Mouse (Mus musculus) erythroblast, embryonic 14.5 days (primary cell): ENCODE results near the gene Cyp3a13. TPM values are rescaled to one million over a fixed set of nuclear protein-coding genes. Genes with fewer than 3 reads are reported as not detected.

Source experiments
- H3K27me3 ChIP-seq: 2 replicates; pipeline ENCODE4 v1.6.1; 2012; ENCODE audit warnings: inconsistent platforms; ENCODE audit not compliant: control insufficient read depth
- H3K36me3 ChIP-seq: 2 replicates; pipeline ENCODE4 v1.6.1; 2012; ENCODE audit warnings: mild to moderate bottlenecking, inconsistent platforms; ENCODE audit not compliant: control insufficient read depth
- H3K4me1 ChIP-seq: 2 replicates; pipeline ENCODE4 v1.6.1; 2012; ENCODE audit warnings: inconsistent platforms; ENCODE audit not compliant: control insufficient read depth
- H3K4me3 ChIP-seq: replicated peaks from 2 replicates; pipeline ENCODE3; 2012; ENCODE audit warnings: moderate library complexity, mild to moderate bottlenecking, inconsistent platforms
- H3K9me3 ChIP-seq: 2 replicates; pipeline ENCODE4 v1.6.1; 2012; ENCODE audit warnings: low read length, inconsistent platforms, mixed read lengths; ENCODE audit not compliant: control insufficient read depth
- GATA1 ChIP-seq: IDR thresholded peaks from 2 replicates; pipeline ENCODE4 v1.6.1; 2012; ENCODE audit warnings: low read length, inconsistent platforms, mixed read lengths
- TAL1 ChIP-seq: IDR thresholded peaks from 3 replicates; pipeline ENCODE4 v1.6.1; 2012; ENCODE audit warnings: low read length, inconsistent platforms, mixed read lengths
- polyA plus RNA-seq: library from polyadenylated mRNA; stranded (reverse); fragments of >175 nt; gene quantifications from 2 replicates; pipeline ENCODE4 v1.2.3, GENCODE M21; 2012

Gene Cyp3a13
- polyA plus RNA-seq, 1 experiment, result not detected

DNA sequence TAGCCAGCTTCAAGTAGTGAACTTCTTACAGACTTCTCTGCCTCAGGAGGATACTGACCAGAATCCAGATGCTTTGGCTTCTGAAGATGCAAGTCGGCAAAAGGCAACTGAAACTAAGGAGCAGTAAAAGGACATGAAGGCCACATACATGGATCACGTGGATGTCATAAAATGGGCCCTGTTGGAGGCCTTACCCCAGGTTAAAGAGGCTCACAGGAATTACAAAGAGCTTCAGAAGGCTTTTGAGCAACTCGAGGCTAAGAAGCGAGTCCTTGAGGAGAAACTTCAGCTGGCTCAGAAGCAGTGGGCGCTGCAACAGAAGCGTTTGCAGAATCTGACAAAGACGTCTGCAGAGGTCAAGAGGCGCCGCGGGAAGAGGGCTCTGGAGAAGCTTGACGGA, 7.0 kb upstream of the Cyp3a13 start:
- Histone ChIP-seq H3K4me3 (no peak overlapping the region), H3K4me1 (no peaks in the 10 kb centered on the region), H3K36me3 (no peaks in the 10 kb centered on the region), H3K9me3 (no peaks in the 10 kb centered on the region), H3K27me3 (no peaks in the 10 kb centered on the region)
- TF ChIP-seq GATA1 (no peak), TAL1 (no peak)

DNA sequence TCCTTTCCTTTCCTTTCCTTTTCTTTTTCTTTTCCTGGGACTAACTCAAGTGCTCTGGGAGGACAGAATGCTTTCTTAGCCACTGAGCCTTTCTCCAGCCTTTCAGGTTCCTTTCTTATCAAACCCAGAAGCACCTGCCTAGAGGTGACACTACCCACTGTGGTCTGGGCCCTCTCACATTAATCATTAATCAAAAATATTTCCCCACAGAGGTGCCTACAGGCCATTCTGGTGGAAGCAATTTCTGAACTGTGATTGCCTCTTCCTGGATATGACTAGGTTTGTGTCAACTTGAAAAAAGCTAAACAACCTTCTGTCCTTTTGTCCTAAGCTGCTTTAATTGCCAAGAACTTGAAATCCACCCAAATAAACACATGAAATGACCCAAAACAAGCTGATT, 752 bp upstream of the Cyp3a13 start:
- H3K27me3 ChIP-seq, result no peaks in the 10 kb centered on the region
- H3K4me3 ChIP-seq, result no peak overlapping the region
- H3K36me3 ChIP-seq, result no peaks in the 10 kb centered on the region
- no peaks in the 10 kb centered on the region for H3K9me3 ChIP-seq
- TF ChIP-seq TAL1, result no peak
- no peak for TF ChIP-seq GATA1
- no peaks in the 10 kb centered on the region for H3K4me1 ChIP-seq

DNA sequence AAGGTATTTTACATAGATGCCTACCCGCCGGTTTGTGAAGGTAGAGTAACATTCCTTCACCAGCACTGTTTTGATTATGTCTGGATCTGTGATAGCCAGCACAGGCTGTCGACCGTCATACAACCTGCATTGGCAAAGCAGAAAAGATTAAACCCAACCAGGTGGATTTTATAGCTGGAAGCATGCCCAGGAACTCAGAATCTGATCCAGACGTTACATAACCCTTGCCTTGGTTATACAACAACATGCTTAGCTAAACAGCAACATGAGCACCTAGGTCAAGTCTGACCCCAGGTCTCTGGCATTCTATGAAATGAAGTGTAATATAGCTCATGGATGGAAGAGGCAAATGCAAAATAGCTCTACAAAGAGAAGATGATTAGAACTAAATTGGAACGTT, 5.9 kb downstream of the Cyp3a13 start:
- Histone ChIP-seq H3K9me3 (no peaks in the 10 kb centered on the region), H3K27me3 (no peaks in the 10 kb centered on the region), H3K4me3 (no peak overlapping the region), H3K36me3 (no peaks in the 10 kb centered on the region), H3K4me1 (no peaks in the 10 kb centered on the region)
- TF ChIP-seq GATA1, result no peak
- no peak for TF ChIP-seq TAL1

DNA sequence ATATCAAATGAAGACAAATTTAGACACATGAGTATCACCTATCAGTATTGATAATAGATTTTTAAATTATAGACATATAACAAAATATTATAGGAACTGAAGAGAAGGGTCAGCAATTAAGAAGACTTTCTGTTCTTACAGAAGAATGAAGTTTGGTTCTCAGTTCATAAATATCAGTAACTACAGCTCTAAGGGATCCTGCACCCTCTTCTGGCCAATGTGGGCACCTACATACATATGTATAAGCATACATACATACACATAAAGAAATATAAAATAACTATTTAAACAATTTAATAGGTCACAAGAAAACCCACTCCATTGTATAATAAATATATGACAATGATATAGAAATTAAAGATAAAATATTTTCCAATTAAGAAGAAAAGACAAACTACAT, 6.9 kb downstream of the Cyp3a13 start:
- Histone ChIP-seq H3K4me3 (no peak overlapping the region), H3K36me3 (no peaks in the 10 kb centered on the region), H3K27me3 (no peaks in the 10 kb centered on the region), H3K4me1 (no peaks in the 10 kb centered on the region), H3K9me3 (no peaks in the 10 kb centered on the region)
- no peak for TF ChIP-seq GATA1
- TF ChIP-seq TAL1, result no peak

DNA sequence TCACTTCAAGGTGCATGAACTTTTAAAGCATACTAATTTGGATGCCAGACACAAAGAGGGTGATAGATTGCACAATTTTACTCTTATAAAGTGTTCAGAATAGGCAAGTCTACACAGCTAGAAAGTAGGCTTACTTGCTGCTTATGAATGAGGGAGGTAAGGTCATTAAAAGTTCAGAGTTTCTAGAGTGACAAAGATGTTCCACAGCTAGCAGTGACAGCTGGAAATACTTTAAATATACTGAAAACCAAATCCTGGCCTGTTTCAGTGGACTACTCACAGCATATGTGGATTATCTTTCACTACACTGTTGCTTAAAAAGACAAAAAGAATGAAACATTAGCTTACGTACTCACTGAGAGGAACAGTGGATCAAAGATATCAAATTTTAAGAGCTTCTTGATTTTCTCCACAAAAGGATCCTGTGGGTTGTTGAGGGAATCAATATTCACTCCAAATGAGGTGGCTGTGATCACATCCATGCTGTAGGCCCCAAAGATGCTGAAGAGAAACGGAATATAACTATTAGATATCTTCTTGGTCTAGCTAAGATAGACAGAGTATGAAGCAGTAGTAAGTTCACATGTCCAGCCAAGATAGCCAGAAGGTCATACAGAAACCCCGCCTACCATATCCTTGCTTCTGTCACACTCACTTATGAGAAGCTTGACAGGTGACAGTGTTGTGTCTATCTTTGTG, 11.7 kb downstream of the Cyp3a13 start:
- TF ChIP-seq TAL1, result no peak
- no peak for TF ChIP-seq GATA1
- no peaks in the 10 kb centered on the region for H3K27me3 ChIP-seq
- no peak overlapping the region for H3K4me3 ChIP-seq
- no peaks in the 10 kb centered on the region for H3K36me3 ChIP-seq
- H3K4me1 ChIP-seq, result no peaks in the 10 kb centered on the region
- H3K9me3 ChIP-seq, result no peaks in the 10 kb centered on the region

DNA sequence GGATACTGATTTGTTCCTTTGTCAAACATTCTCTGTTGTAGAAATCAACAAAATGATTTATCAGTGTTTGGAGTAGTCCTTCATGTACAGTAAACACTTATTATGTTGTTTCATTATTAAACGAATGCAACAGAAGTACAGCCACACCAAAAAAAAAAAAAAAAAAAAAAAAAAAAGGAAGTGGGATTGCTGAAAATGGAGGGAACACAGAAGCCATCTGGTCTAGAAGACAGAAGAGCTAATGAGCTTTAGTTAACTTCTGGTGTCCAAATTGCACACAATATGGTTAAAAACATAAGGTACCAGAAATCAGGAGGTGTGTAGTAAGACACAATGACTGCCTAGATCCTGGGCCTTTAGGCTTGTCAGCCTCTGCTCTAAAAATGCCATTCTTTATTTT, 23.6 kb downstream of the Cyp3a13 start:
- H3K27me3 ChIP-seq, result no peaks in the 10 kb centered on the region
- no peaks in the 10 kb centered on the region for H3K36me3 ChIP-seq
- H3K4me1 ChIP-seq, result no peaks in the 10 kb centered on the region
- no peak overlapping the region for H3K4me3 ChIP-seq
- no peaks in the 10 kb centered on the region for H3K9me3 ChIP-seq
- no peak for TF ChIP-seq GATA1
- TF ChIP-seq TAL1, result no peak

DNA sequence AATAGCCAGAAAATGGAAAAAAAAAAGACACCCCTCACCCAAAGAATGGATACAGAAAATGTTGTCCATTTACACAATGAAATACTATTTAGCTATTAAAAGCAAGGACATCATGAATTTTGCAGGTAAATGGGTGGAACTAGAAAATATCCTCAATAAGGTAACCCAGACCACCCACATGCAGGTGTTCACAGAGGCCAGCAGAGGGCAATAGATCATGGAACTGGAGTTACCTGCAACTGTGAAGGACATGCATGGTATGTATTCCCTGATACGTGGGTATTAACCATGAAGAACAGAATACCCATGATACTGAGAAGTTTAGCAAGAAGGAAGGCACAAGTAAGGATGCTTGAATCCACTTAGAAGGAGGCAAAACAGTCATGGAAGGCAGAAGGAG, 28.5 kb downstream of the Cyp3a13 start:
- Histone ChIP-seq H3K27me3 (no peaks in the 10 kb centered on the region), H3K4me1 (no peaks in the 10 kb centered on the region), H3K9me3 (no peaks in the 10 kb centered on the region), H3K36me3 (no peaks in the 10 kb centered on the region), H3K4me3 (no peak overlapping the region)
- TF ChIP-seq GATA1, result no peak
- no peak for TF ChIP-seq TAL1

DNA sequence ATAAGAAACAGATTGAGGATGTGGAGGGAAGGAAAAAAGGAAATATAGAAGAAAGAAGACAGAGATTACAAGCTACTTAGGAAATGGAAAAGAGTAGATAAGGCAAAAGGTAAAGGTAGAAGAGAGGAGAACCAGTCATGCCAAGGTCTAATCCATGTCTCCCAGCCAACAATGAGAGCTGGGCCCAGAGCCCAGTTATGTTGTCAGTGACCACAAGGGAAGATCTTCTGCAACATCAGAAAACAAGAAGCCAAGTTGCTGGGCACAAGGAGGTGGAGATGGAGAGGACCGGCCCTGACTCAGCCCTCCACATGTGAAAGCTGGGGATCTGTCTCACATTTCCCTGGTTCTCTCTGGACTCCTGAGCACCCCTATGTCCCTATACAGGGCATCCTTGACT, 33.8 kb downstream of the Cyp3a13 start:
- H3K4me3 ChIP-seq, result no peak overlapping the region
- no peaks in the 10 kb centered on the region for H3K4me1 ChIP-seq
- no peaks in the 10 kb centered on the region for H3K9me3 ChIP-seq
- TF ChIP-seq TAL1 (no peak), GATA1 (no peak)
- H3K27me3 ChIP-seq, result no peaks in the 10 kb centered on the region
- no peaks in the 10 kb centered on the region for H3K36me3 ChIP-seq

DNA sequence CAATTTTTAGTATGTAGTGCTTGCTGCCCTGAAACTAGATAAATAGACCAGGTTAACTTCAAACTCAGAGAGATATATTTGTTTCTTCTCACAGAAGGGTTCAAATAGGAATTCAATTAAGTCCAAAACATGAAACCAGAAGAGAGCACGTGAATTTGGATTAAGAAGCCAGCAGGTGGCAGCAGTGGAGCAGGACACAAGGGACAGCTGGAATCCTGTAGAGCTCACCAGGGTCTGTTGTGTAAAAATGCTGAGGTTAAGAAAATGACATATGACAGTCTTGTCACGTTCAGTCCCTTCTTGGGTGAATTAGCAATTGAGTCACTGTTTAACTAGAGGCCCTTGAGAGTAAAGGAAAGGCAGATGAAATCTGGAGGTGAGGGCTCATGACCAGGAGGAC, 35.5 kb downstream of the Cyp3a13 start:
- Histone ChIP-seq H3K36me3 (no peaks in the 10 kb centered on the region), H3K27me3 (no peaks in the 10 kb centered on the region), H3K4me3 (no peak overlapping the region)

DNA sequence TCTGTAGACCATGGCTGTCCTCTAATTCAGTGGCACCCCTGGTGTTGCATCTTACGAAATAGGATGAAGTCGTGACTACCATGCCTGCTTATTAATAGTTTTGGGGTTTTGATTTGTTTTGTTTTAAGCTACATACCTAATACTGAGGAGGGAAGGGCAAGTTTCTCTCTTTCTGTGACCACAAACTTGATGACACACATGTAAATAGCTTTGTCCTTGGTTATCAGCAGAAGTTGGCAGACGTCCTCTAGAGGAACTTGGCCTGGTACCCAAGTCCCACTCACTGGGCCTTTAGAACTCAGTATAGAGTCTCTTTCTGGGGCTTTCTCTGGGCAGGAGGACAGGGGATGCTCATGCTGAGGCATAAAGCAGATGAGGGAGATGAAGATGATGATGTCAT, 38.1 kb downstream of the Cyp3a13 start:
- Histone ChIP-seq H3K4me3 (no peak overlapping the region), H3K27me3 (no peaks in the 10 kb centered on the region), H3K4me1 (no peaks in the 10 kb centered on the region), H3K9me3 (no peaks in the 10 kb centered on the region), H3K36me3 (no peaks in the 10 kb centered on the region)
- TF ChIP-seq GATA1, result no peak
- no peak for TF ChIP-seq TAL1

More for the DNA sequence above, 35.5 kb downstream of the Cyp3a13 start:
- TF ChIP-seq TAL1 (no peak), GATA1 (no peak)
- Histone ChIP-seq H3K9me3 (no peaks in the 10 kb centered on the region), H3K4me1 (no peaks in the 10 kb centered on the region)
